Mouse (Mus musculus) bone marrow, adult 2 months (tissue): ENCODE results near the gene St7l.

ENCODE experiments used
- CTCF ChIP-seq: fragments of 200-500 bp; IDR thresholded peaks from 2 replicates; pipeline ENCODE4 v1.5.1; 2011; ENCODE audit warnings: low read length, control low read depth; ENCODE audit not compliant: control insufficient read depth, insufficient read depth
- POLR2A ChIP-seq: fragments of 200-500 bp; IDR thresholded peaks from 2 replicates; pipeline ENCODE4 v1.6.1; 2011; ENCODE audit warnings: low read depth, mild to moderate bottlenecking, control low read depth, low read length, borderline replicate concordance; ENCODE audit not compliant: control insufficient read depth

DNA sequence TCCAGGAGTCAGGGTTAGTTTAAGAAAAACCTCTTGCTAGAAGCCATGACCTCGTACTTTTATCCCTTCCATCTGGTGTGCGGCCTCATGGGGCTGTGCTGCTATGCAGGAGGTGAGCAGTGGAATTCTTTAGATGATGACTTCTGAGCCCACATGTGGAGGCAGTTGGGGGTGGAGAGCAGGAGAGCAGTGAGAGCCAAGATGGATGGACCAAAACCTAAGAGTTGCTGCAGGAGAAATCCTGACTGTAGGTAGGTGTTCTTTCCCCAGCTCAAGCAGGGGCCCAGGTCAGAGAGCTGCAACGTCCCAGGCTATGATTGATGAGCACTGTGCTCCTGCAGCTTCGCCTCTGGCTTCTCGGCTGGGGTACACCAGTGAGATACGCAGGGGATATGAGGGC lies 76.9 kb downstream of the St7l start:
- TF ChIP-seq POLR2A (no peak), CTCF (no peak)
